Mouse (Mus musculus): ENCODE measurements around the gene Lpo. TPM values are rescaled to one million over a fixed set of nuclear protein-coding genes. Genes with fewer than 3 reads are reported as not detected.

Gene Lpo
- polyA plus RNA-seq, 1 experiment from 2014 or later = 1.1 TPM

GRCm38 (mm10) chr11:87790088-87790487 is 38.0 kb downstream of the Lpo start:
- H3K27me3 ChIP-seq (ENCODE audit: control insufficient read depth, insufficient read depth, low read length) = no peaks in the 10 kb centered on the region
- H3K9ac ChIP-seq (ENCODE audit: low read length) = no peak overlapping the region
- H3K9me3 ChIP-seq (replicated peaks; ENCODE audit: control insufficient read depth, low read length) = no peaks in the 10 kb centered on the region
- no peak overlapping the region for H3K27ac ChIP-seq (ENCODE audit: low read length)
- H3K4me3 ChIP-seq (ENCODE audit: low read length) = no peak overlapping the region
- H3K36me3 ChIP-seq (ENCODE audit: control insufficient read depth, insufficient read depth) = no peaks in the 10 kb centered on the region
- 73% methylated on average over 6 of the region's 6 CpGs for WGBS
- H3K4me2 ChIP-seq (ENCODE audit: low read depth, low read length) = no peak overlapping the region
- no peak for ATAC-seq (replicated peaks; ENCODE audit: extremely low read depth, insufficient read depth, low FRiP score)
- no peaks in the 10 kb centered on the region for H3K4me1 ChIP-seq (ENCODE audit: control insufficient read depth, insufficient read depth, low read length)

- no peak overlapping the region for H3K9ac ChIP-seq (ENCODE audit: low read length)
- H3K4me3 ChIP-seq (ENCODE audit: low read length) = no peak overlapping the region
- H3K9me3 ChIP-seq (replicated peaks; ENCODE audit: control insufficient read depth, low read length) = no peaks in the 10 kb centered on the region
- no peak overlapping the region for H3K4me2 ChIP-seq (ENCODE audit: low read depth, low read length)
- ATAC-seq (replicated peaks; ENCODE audit: extremely low read depth, insufficient read depth, low FRiP score) = no peak
- peaks cover 13% of the 10 kb centered on the region; the same call in 1 of the 2 replicates for H3K27me3 ChIP-seq (ENCODE audit: control insufficient read depth, insufficient read depth, low read length)
- 75% methylated on average over 8 of the region's 8 CpGs for WGBS
- peaks cover 5% of the 10 kb centered on the region; the same call in 1 of the 2 replicates for H3K4me1 ChIP-seq (ENCODE audit: control insufficient read depth, insufficient read depth, low read length)
- no peaks in the 10 kb centered on the region for H3K36me3 ChIP-seq (ENCODE audit: control insufficient read depth, insufficient read depth)
- no peak overlapping the region for H3K27ac ChIP-seq (ENCODE audit: low read length)
Measured at GRCm38 (mm10) chr11:87780130-87780529, 48.0 kb downstream of the Lpo start.

GRCm38 (mm10) chr11:87779392-87779791 is 48.7 kb downstream of the Lpo start:
- ATAC-seq (replicated peaks; ENCODE audit: extremely low read depth, insufficient read depth, low FRiP score) = no peak
- Histone ChIP-seq H3K4me1 (ENCODE audit: control insufficient read depth, insufficient read depth, low read length) (peaks cover 5% of the 10 kb centered on the region; the same call in 1 of the 2 replicates), H3K4me2 (ENCODE audit: low read depth, low read length) (no peak overlapping the region), H3K9ac (ENCODE audit: low read length) (no peak overlapping the region), H3K36me3 (ENCODE audit: control insufficient read depth, insufficient read depth) (no peaks in the 10 kb centered on the region), H3K4me3 (ENCODE audit: low read length) (no peak overlapping the region), H3K27me3 (ENCODE audit: control insufficient read depth, insufficient read depth, low read length) (peaks cover 13% of the 10 kb centered on the region; the same call in 1 of the 2 replicates), H3K9me3 (replicated peaks; ENCODE audit: control insufficient read depth, low read length) (no peaks in the 10 kb centered on the region), H3K27ac (ENCODE audit: low read length) (no peak overlapping the region)
- 82% methylated on average over 4 of the region's 4 CpGs for WGBS

- no peak for ATAC-seq (replicated peaks; ENCODE audit: extremely low read depth, insufficient read depth, low FRiP score)
Measured at GRCm38 (mm10) chr11:87778915-87779314, 49.2 kb downstream of the Lpo start.

GRCm38 (mm10) chr11:87778100-87778765 is 49.9 kb downstream of the Lpo start:
- H3K27me3 ChIP-seq (ENCODE audit: control insufficient read depth, insufficient read depth, low read length) = peaks cover 13% of the 10 kb centered on the region; the same call in 1 of the 2 replicates
- 11% methylated on average over 30 of the region's 32 CpGs for WGBS
- peak overlapping the region; percentile 67 for H3K4me2 ChIP-seq (ENCODE audit: low read depth, low read length)
- peak; percentile 62; the same call in 1 of the 2 replicates for ATAC-seq (replicated peaks; ENCODE audit: extremely low read depth, insufficient read depth, low FRiP score)
- H3K36me3 ChIP-seq (ENCODE audit: control insufficient read depth, insufficient read depth) = no peaks in the 10 kb centered on the region
- H3K27ac ChIP-seq (ENCODE audit: low read length) = no peak overlapping the region
- peak overlapping the region; percentile 42 for H3K4me3 ChIP-seq (ENCODE audit: low read length)
- no peaks in the 10 kb centered on the region for H3K9me3 ChIP-seq (replicated peaks; ENCODE audit: control insufficient read depth, low read length)
- H3K9ac ChIP-seq (ENCODE audit: low read length) = peak overlapping the region; percentile 64
- peaks cover 5% of the 10 kb centered on the region; the same call in 1 of the 2 replicates for H3K4me1 ChIP-seq (ENCODE audit: control insufficient read depth, insufficient read depth, low read length)

More at GRCm38 (mm10) chr11:87778915-87779314, 49.2 kb downstream of the Lpo start:
- WGBS = 42% methylated on average over 12 of the region's 12 CpGs
- Histone ChIP-seq H3K4me2 (ENCODE audit: low read depth, low read length) (peak overlapping the region; percentile 67), H3K27me3 (ENCODE audit: control insufficient read depth, insufficient read depth, low read length) (peaks cover 13% of the 10 kb centered on the region; the same call in 1 of the 2 replicates), H3K36me3 (ENCODE audit: control insufficient read depth, insufficient read depth) (no peaks in the 10 kb centered on the region), H3K27ac (ENCODE audit: low read length) (no peak overlapping the region), H3K9ac (ENCODE audit: low read length) (0 out of 2 replicates have a peak overlapping the region, but pooled peaks have one; percentile 33), H3K4me1 (ENCODE audit: control insufficient read depth, insufficient read depth, low read length) (peaks cover 5% of the 10 kb centered on the region; the same call in 1 of the 2 replicates), H3K9me3 (replicated peaks; ENCODE audit: control insufficient read depth, low read length) (no peaks in the 10 kb centered on the region), H3K4me3 (ENCODE audit: low read length) (peak overlapping the region; percentile 42)

- H3K4me1 ChIP-seq (ENCODE audit: control insufficient read depth, insufficient read depth, low read length) = no peaks in the 10 kb centered on the region
- 76% methylated on average over 3 of the region's 3 CpGs for WGBS
- H3K9me3 ChIP-seq (replicated peaks; ENCODE audit: control insufficient read depth, low read length) = no peaks in the 10 kb centered on the region
- ATAC-seq (replicated peaks; ENCODE audit: extremely low read depth, insufficient read depth, low FRiP score) = no peak
- no peaks in the 10 kb centered on the region for H3K36me3 ChIP-seq (ENCODE audit: control insufficient read depth, insufficient read depth)
- no peak overlapping the region for H3K27ac ChIP-seq (ENCODE audit: low read length)
- no peak overlapping the region for H3K4me3 ChIP-seq (ENCODE audit: low read length)
- H3K27me3 ChIP-seq (ENCODE audit: control insufficient read depth, insufficient read depth, low read length) = 0 out of 2 replicates have a peak, but pooled peaks cover 9% of the 10 kb centered on the region
- no peak overlapping the region for H3K4me2 ChIP-seq (ENCODE audit: low read depth, low read length)
- no peak overlapping the region for H3K9ac ChIP-seq (ENCODE audit: low read length)
Measured at GRCm38 (mm10) chr11:87772354-87772753, 55.7 kb downstream of the Lpo start.

GRCm38 (mm10) chr11:87770989-87771388 is 57.1 kb downstream of the Lpo start:
- Histone ChIP-seq H3K36me3 (ENCODE audit: control insufficient read depth, insufficient read depth) (no peaks in the 10 kb centered on the region), H3K4me2 (ENCODE audit: low read depth, low read length) (no peak overlapping the region), H3K4me1 (ENCODE audit: control insufficient read depth, insufficient read depth, low read length) (no peaks in the 10 kb centered on the region), H3K4me3 (ENCODE audit: low read length) (no peak overlapping the region), H3K27ac (ENCODE audit: low read length) (no peak overlapping the region), H3K9me3 (replicated peaks; ENCODE audit: control insufficient read depth, low read length) (no peaks in the 10 kb centered on the region), H3K9ac (ENCODE audit: low read length) (no peak overlapping the region), H3K27me3 (ENCODE audit: control insufficient read depth, insufficient read depth, low read length) (peaks cover 17% of the 10 kb centered on the region)
- no peak for ATAC-seq (replicated peaks; ENCODE audit: extremely low read depth, insufficient read depth, low FRiP score)
- 48% methylated on average over 3 of the region's 3 CpGs for WGBS

- peaks cover 39% of the 10 kb centered on the region for H3K27me3 ChIP-seq (ENCODE audit: control insufficient read depth, insufficient read depth, low read length)
Measured at GRCm38 (mm10) chr11:87768745-87769144, 59.3 kb downstream of the Lpo start.

More at GRCm38 (mm10) chr11:87768745-87769144, 59.3 kb downstream of the Lpo start:
- Histone ChIP-seq H3K4me1 (ENCODE audit: control insufficient read depth, insufficient read depth, low read length) (peaks cover 7% of the 10 kb centered on the region), H3K4me2 (ENCODE audit: low read depth, low read length) (no peak overlapping the region), H3K36me3 (ENCODE audit: control insufficient read depth, insufficient read depth) (no peaks in the 10 kb centered on the region), H3K9me3 (replicated peaks; ENCODE audit: control insufficient read depth, low read length) (no peaks in the 10 kb centered on the region), H3K4me3 (ENCODE audit: low read length) (no peak overlapping the region), H3K27ac (ENCODE audit: low read length) (no peak overlapping the region), H3K9ac (ENCODE audit: low read length) (no peak overlapping the region)
- WGBS = 70% methylated on average over 4 of the region's 4 CpGs
- no peak for ATAC-seq (replicated peaks; ENCODE audit: extremely low read depth, insufficient read depth, low FRiP score)
